Mouse (Mus musculus): Measurements from ENCODE around the gene Frs3. TPM values are rescaled to one million over a fixed set of nuclear protein-coding genes. Genes with fewer than 3 reads are reported as not detected.
"Not testable (repeated sequence)": the region's sequence is repeated elsewhere in the genome, so short reads cannot be mapped to it uniquely, and the experiment has no call there.

The Frs3 gene
- 10 to 100 TPM; 22.0 to 24.2 TPM for total RNA-seq (2021)

- DNase-seq (ENCODE audit: low spot score in 2 of 2): peak; percentile 81 to 82
- intact Hi-C loops (cut with DNase I): loop anchor here (1.0 to 5.0 kb wide), 3 partner anchors 60 to 184 kb away; partner anchors contain the start of genes Bysl, Ccnd3, Gm20517 and Med20
Measured at GRCm38 (mm10) chr17:47688608-47689575, at the start of gene Frs3. TSS of gene Frs3 (plus strand) at chr17:47689030.

DNA sequence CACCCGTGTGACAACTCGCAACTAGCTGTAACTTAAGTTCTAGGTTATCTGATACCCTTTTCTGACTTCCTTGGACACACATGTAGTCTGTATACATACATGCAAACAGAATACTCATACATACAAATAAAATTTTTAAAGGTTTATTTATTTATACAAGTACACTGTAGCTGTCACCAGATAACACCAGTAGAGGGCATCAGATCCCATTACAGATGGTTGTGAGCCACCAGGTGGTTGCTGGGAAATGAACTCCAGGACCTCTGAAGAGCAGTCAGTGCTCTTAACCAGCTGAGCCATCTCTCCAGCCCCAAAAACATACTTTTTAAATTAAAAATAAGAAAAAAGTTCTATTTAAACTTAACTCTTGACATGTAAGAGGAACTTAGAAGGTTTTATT is 45.8 kb upstream of the Frs3 start:
- intact Hi-C loops (cut with DNase I): no loop called here
- DNase-seq (ENCODE audit: low spot score in 2 of 2): no peak

GRCm38 (mm10) chr17:47646683-47647082 is 42.1 kb upstream of the Frs3 start:
- intact Hi-C loops (cut with DNase I): loop anchor here (1.0 kb wide), 1 partner anchor 30 kb away; no protein-coding TSS in a partner anchor
- DNase-seq (ENCODE audit: low spot score in 2 of 2): peak; percentile 27 to 58

GRCm38 (mm10) chr17:47648966-47649365 is 39.9 kb upstream of the Frs3 start:
- DNase-seq (ENCODE audit: low spot score in 2 of 2): no peak
- intact Hi-C loops (cut with DNase I): no loop called here

GRCm38 (mm10) chr17:47651953-47652352 is 36.9 kb upstream of the Frs3 start:
- intact Hi-C loops (cut with DNase I): no loop called here
- DNase-seq (ENCODE audit: low spot score in 2 of 2): no peak

DNA sequence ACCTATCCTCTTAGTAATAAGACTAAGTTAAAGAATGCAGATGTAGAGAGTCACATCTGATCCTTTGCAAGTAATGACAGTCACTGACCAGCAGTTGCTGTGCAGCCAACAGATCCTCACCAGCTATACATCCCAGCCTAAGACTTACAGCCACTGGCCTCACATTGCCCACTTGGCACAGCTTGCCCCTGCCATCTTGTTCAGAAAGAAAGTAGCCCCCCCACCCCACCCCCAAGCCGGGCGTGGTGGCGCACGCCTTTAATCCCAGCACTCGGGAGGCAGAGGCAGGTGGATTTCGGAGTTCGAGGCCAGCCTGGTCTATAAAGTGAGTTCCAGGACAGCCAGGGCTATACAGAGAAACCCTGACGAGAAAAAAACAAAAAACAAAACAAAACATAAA is 34.5 kb upstream of the Frs3 start:
- DNase-seq (ENCODE audit: low spot score in 2 of 2); intact Hi-C loops (cut with DNase I): not testable (repeated sequence)

DNA sequence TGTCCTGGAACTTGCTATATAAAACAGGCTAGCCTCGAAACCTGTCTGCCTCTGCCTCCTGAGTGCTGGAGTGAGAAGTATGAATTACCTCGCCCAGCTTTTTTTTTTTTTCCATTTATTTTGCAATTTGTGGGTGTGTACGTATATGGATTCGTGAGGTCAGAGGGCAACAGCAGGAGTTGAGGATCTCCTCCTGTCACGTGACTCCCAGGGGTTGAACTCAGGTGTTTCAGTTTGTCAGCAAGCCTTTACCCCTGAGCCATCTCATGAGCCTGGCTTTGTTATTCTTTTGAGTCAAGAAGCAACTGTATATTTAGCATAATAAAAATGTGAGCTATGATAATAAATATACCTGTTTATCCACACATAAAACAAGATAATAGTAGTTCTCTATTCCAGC is 33.1 kb upstream of the Frs3 start:
- no peak for DNase-seq (ENCODE audit: low spot score in 2 of 2)
- intact Hi-C loops (cut with DNase I): no loop called here

DNA sequence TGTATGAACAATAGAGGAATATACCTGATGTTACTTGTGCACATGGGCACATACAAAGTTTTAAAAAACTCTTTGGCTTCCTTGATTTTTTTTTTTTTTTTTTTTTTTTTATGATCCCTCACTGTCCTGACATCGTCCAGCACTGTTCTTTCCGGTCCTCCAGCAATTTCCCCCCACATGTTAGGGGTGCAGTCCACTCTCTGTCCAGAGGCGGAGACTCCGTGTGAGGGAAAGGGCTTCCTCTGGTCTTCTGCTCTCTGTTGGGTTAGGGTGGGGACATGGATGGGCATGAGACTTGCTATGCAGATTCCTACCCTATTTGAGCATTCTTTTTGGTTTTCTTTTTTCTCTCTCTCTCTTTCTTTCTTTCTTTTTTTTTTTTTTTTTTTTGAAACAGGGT is 30.9 kb upstream of the Frs3 start:
- intact Hi-C loops (cut with DNase I): no loop called here
- no peak for DNase-seq (ENCODE audit: low spot score in 2 of 2)

DNA sequence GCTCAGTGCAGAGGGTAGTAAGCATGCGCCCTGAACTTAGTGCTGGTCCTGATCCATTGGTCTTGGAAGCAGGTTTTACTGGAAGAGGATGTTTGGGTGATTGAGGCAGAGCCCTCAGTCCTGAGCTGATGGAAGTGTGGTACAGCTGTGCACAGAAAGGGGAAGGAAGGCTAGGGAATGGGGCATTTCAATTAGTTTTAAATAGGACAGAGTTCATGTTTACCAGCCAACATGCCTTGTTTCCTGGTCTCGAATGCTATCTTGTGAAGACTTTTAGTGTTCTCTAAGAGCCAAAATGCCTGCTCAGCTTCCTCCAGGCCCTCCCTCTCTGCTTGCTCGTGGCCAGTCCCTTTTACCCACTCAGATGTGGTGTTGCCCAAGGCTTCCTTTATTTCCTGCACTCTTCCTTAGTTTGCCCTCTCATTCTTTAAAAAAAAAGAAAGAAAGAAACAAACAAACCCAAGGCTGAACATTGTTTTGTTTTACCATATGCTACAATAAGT is 30.0 kb upstream of the Frs3 start:
- intact Hi-C loops (cut with DNase I): no loop called here
- DNase-seq (ENCODE audit: low spot score in 2 of 2): no peak

DNA sequence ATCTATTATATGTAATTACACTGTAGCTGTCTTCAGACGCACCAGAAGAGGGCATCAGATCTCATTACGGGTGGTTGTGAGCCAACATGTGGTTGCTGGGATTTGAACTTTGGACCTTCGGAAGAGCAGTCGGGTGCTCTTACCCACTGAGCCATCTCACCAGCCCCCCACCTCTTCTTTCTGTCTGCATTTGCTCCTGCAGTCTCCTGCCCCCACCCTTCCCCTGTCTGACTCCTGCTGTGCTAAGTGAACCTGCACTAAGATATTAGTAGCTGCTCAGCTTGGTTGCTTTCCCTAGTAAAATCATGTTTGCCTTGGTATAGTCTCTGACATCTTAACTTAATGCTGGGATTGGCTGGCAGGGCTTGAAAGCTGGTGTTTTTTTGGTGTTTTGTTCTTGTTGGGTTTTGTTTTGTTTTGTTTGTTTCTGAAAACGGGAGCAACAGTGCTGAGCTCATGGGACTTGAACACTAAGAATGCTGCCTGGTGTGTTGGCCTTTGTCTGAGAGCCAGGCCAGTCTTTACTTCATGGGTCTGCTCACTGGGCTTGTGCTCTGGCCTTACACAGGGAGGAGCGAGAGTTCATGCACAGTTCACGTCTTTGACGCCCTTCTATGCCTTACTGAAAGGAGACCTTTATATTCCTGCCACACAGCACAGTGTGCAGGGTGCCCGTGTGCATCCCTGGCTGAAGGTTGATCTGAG is 25.7 kb upstream of the Frs3 start:
- no peak for DNase-seq (ENCODE audit: low spot score in 2 of 2)
- intact Hi-C loops (cut with DNase I): no loop called here

- intact Hi-C loops (cut with DNase I): no loop called here
Measured at GRCm38 (mm10) chr17:47664474-47664873, 24.4 kb upstream of the Frs3 start.

DNA sequence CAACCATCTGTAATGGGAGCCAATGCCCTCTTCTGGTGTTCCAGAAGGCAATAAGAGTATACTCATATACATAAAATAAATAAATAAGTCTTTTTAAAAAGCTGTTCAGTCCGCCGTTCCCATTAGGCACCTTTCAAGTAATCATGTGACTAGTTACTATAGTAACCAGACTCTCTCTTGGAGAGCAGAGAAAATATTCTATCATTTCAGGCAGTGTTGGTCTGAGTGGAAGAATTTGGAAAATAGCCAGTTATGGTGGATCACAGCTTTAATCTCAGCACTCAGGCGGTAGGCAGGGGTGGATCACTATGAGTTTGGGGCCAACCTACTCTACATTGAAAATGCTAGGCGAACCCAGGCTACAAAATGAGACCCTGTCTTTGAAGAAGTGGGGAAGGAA is 19.7 kb upstream of the Frs3 start:
- intact Hi-C loops (cut with DNase I): no loop called here
- DNase-seq (ENCODE audit: low spot score in 2 of 2): no peak

More at GRCm38 (mm10) chr17:47664474-47664873, 24.4 kb upstream of the Frs3 start:
- no peak for DNase-seq (ENCODE audit: low spot score in 2 of 2)

DNA sequence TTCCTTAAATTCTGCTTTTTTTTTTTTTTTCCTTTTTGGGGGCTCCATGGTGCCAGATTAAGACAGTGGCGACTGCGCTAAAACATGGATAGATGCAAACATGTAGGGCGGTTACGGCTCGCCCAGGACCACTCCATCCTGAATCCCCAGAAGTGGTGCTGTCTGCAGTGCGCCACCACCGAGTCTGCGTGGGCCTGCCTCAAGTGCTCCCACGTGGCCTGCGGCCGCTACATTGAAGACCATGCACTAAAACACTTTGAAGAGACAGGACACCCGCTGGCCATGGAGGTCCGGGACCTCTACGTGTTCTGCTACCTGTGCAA is 16.9 kb upstream of the Frs3 start:
- intact Hi-C loops (cut with DNase I): no loop called here
- peak in 1 of 2 experiments; percentile 48 for DNase-seq (ENCODE audit: low spot score in 2 of 2)

DNA sequence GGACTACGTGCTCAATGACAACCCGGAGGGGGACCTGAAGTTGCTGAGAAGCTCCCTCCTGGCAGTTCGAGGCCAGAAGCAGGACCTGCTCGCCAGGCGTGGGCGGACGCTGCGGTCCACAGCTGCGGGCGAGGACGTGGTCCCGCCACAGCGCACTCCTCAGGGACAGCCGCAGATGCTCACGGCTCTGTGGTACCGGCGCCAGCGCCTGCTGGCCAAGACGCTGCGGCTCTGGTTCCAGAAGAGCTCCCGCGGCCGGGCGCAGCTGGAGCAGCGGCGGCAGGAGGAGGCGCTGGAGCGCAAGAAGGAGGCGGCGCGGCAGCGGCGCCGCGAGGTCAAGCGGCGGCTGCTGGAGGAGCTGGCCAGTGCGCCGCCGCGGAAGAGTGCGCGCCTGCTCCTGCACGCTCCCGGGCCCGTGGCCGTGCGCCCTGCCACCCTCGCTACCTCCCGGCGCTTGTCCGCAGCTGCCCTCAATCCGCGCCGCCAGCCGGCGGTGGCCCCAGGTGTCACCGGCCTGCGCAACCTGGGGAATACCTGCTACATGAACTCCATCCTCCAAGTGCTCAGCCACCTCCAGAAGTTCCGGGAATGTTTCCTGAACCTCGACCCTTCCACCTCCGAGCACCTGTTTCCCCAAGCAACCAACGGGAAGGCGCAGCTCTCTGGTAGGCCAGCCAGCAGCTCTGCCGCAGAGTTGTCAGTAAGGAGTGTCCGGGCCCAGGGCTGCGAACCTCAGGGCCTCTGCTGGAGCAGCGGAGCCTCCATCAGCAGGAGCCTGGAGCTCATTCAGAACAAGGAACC is 16.3 kb upstream of the Frs3 start:
- intact Hi-C loops (cut with DNase I): no loop called here
- DNase-seq (ENCODE audit: low spot score in 2 of 2): peak; percentile 53 to 57

GRCm38 (mm10) chr17:47676581-47676980 is 12.2 kb upstream of the Frs3 start:
- DNase-seq (ENCODE audit: low spot score in 2 of 2): peak; percentile 79 to 85
- intact Hi-C loops (cut with DNase I): loop anchor here (1.0 kb wide), 1 partner anchor 30 kb away; no protein-coding TSS in a partner anchor

GRCm38 (mm10) chr17:47678238-47678637 is 10.6 kb upstream of the Frs3 start:
- no peak for DNase-seq (ENCODE audit: low spot score in 2 of 2)
- intact Hi-C loops (cut with DNase I): no loop called here

DNA sequence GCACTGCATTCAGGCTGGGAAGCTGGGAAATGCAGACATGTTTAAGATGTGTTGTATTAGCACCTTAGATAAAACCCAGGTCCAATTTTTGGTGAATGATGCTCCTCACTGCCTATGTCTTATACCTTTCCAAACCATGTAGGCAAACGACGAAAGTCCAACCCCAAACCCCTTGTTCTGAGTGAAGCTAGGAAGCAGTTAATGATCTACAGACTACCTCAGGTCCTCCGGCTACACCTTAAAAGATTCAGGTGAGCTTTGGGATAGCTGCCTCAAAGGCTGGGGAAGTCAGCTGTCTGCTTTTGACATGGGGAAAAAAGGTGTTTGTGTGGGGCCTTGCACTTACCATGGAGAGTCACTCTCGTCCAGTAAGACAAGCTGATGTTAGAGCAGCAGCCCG is 10.1 kb upstream of the Frs3 start:
- intact Hi-C loops (cut with DNase I): no loop called here
- no peak for DNase-seq (ENCODE audit: low spot score in 2 of 2)

GRCm38 (mm10) chr17:47682836-47683235 is 6.0 kb upstream of the Frs3 start:
- intact Hi-C loops (cut with DNase I): no loop called here
- no peak for DNase-seq (ENCODE audit: low spot score in 2 of 2)

All from left cerebral cortex, postnatal 25 days (tissue).